Mouse (Mus musculus): ENCODE measurements around the gene Lpcat1. TPM values are rescaled to one million over a fixed set of nuclear protein-coding genes. Genes with fewer than 3 reads are reported as not detected.

Lpcat1 gene
- polyA plus RNA-seq, 1 experiment: 40.9 TPM

GRCm38 (mm10) chr13:73445087-73445486 lies 21.9 kb upstream of the Lpcat1 start:
- no peak for TF ChIP-seq CTCF (IDR thresholded peaks at IDR 0.05; ENCODE audit: borderline replicate concordance, control insufficient read depth, extremely low read depth, insufficient read depth, low read length, poor library complexity)
- no peak for TF ChIP-seq POLR2A (IDR thresholded peaks at IDR 0.05; ENCODE audit: control insufficient read depth, extremely low read depth, insufficient read depth, low read length, poor library complexity)
- no peak for DNase-seq
- no peaks in the 10 kb centered on the region for H3K4me1 ChIP-seq (replicated peaks; ENCODE audit: control insufficient read depth, insufficient read depth, low read length)
- 77% methylated on average over 2 of the region's 2 CpGs for WGBS
- no peaks in the 10 kb centered on the region for H3K27me3 ChIP-seq (ENCODE audit: control insufficient read depth, insufficient read depth, low read length)
- no peak overlapping the region for H3K4me3 ChIP-seq (ENCODE audit: control insufficient read depth, insufficient read depth, low read length)
- H3K27ac ChIP-seq (ENCODE audit: control insufficient read depth, insufficient read depth, low read length): no peak overlapping the region
- H3K36me3 ChIP-seq (ENCODE audit: control insufficient read depth, insufficient read depth, low read length): no peaks in the 10 kb centered on the region

DNA sequence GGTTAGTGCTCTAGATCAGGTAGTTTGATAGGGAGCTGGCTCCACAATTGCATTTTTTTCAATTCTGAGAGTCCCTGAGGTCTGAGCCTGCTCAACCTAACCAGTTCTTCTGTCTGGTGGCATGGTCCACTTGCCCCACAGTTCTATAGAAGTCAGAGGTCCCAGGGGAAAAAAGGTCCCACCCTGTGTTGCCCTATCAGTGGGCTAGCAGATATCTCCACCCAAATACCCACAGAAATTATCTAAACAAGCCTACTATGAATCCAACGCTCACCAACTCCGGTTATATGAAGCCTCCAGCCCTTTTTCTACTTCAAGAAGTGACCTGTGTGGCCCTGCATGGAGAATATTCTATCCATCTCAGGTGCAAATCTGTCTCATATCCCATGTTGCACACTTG lies 20.9 kb upstream of the Lpcat1 start:
- Histone ChIP-seq H3K4me1 (replicated peaks; ENCODE audit: control insufficient read depth, insufficient read depth, low read length) (no peaks in the 10 kb centered on the region), H3K27ac (ENCODE audit: control insufficient read depth, insufficient read depth, low read length) (no peak overlapping the region), H3K27me3 (ENCODE audit: control insufficient read depth, insufficient read depth, low read length) (no peaks in the 10 kb centered on the region), H3K4me3 (ENCODE audit: control insufficient read depth, insufficient read depth, low read length) (no peak overlapping the region), H3K36me3 (ENCODE audit: control insufficient read depth, insufficient read depth, low read length) (no peaks in the 10 kb centered on the region)
- no peak for TF ChIP-seq POLR2A (IDR thresholded peaks at IDR 0.05; ENCODE audit: control insufficient read depth, extremely low read depth, insufficient read depth, low read length, poor library complexity)
- TF ChIP-seq CTCF (IDR thresholded peaks at IDR 0.05; ENCODE audit: borderline replicate concordance, control insufficient read depth, extremely low read depth, insufficient read depth, low read length, poor library complexity): no peak
- 99% methylated on average over 2 of the region's 2 CpGs for WGBS
- DNase-seq: no peak

- Histone ChIP-seq H3K27ac (ENCODE audit: control insufficient read depth, insufficient read depth, low read length) (no peak overlapping the region), H3K4me3 (ENCODE audit: control insufficient read depth, insufficient read depth, low read length) (no peak overlapping the region), H3K36me3 (ENCODE audit: control insufficient read depth, insufficient read depth, low read length) (no peaks in the 10 kb centered on the region), H3K27me3 (ENCODE audit: control insufficient read depth, insufficient read depth, low read length) (no peaks in the 10 kb centered on the region), H3K4me1 (replicated peaks; ENCODE audit: control insufficient read depth, insufficient read depth, low read length) (no peaks in the 10 kb centered on the region)
- TF ChIP-seq CTCF (IDR thresholded peaks at IDR 0.05; ENCODE audit: borderline replicate concordance, control insufficient read depth, extremely low read depth, insufficient read depth, low read length, poor library complexity) (no peak), POLR2A (IDR thresholded peaks at IDR 0.05; ENCODE audit: control insufficient read depth, extremely low read depth, insufficient read depth, low read length, poor library complexity) (no peak)
- no peak for DNase-seq
- 87% methylated on average over 4 of the region's 4 CpGs for WGBS
Measured at GRCm38 (mm10) chr13:73446494-73446893, 20.5 kb upstream of the Lpcat1 start.

GRCm38 (mm10) chr13:73446943-73447342 lies 20.1 kb upstream of the Lpcat1 start:
- Histone ChIP-seq H3K27me3 (ENCODE audit: control insufficient read depth, insufficient read depth, low read length) (no peaks in the 10 kb centered on the region), H3K4me3 (ENCODE audit: control insufficient read depth, insufficient read depth, low read length) (no peak overlapping the region)
- no peak for DNase-seq

GRCm38 (mm10) chr13:73447478-73447877 lies 19.5 kb upstream of the Lpcat1 start:
- H3K4me1 ChIP-seq (replicated peaks; ENCODE audit: control insufficient read depth, insufficient read depth, low read length): no peaks in the 10 kb centered on the region
- WGBS: 93% methylated on average over 2 of the region's 2 CpGs
- no peak overlapping the region for H3K4me3 ChIP-seq (ENCODE audit: control insufficient read depth, insufficient read depth, low read length)
- no peaks in the 10 kb centered on the region for H3K36me3 ChIP-seq (ENCODE audit: control insufficient read depth, insufficient read depth, low read length)
- no peak for DNase-seq
- no peaks in the 10 kb centered on the region for H3K27me3 ChIP-seq (ENCODE audit: control insufficient read depth, insufficient read depth, low read length)
- no peak overlapping the region for H3K27ac ChIP-seq (ENCODE audit: control insufficient read depth, insufficient read depth, low read length)
- no peak for TF ChIP-seq CTCF (IDR thresholded peaks at IDR 0.05; ENCODE audit: borderline replicate concordance, control insufficient read depth, extremely low read depth, insufficient read depth, low read length, poor library complexity)
- no peak for TF ChIP-seq POLR2A (IDR thresholded peaks at IDR 0.05; ENCODE audit: control insufficient read depth, extremely low read depth, insufficient read depth, low read length, poor library complexity)

More at GRCm38 (mm10) chr13:73446943-73447342, 20.1 kb upstream of the Lpcat1 start:
- H3K27ac ChIP-seq (ENCODE audit: control insufficient read depth, insufficient read depth, low read length): no peak overlapping the region
- WGBS: 82% methylated on average over 7 of the region's 7 CpGs
- H3K36me3 ChIP-seq (ENCODE audit: control insufficient read depth, insufficient read depth, low read length): no peaks in the 10 kb centered on the region
- no peaks in the 10 kb centered on the region for H3K4me1 ChIP-seq (replicated peaks; ENCODE audit: control insufficient read depth, insufficient read depth, low read length)
- TF ChIP-seq POLR2A (IDR thresholded peaks at IDR 0.05; ENCODE audit: control insufficient read depth, extremely low read depth, insufficient read depth, low read length, poor library complexity) (no peak), CTCF (IDR thresholded peaks at IDR 0.05; ENCODE audit: borderline replicate concordance, control insufficient read depth, extremely low read depth, insufficient read depth, low read length, poor library complexity) (no peak)

GRCm38 (mm10) chr13:73448201-73448600 lies 18.8 kb upstream of the Lpcat1 start:
- Histone ChIP-seq H3K27me3 (ENCODE audit: control insufficient read depth, insufficient read depth, low read length) (no peaks in the 10 kb centered on the region), H3K27ac (ENCODE audit: control insufficient read depth, insufficient read depth, low read length) (no peak overlapping the region), H3K4me3 (ENCODE audit: control insufficient read depth, insufficient read depth, low read length) (no peak overlapping the region), H3K36me3 (ENCODE audit: control insufficient read depth, insufficient read depth, low read length) (no peaks in the 10 kb centered on the region), H3K4me1 (replicated peaks; ENCODE audit: control insufficient read depth, insufficient read depth, low read length) (no peaks in the 10 kb centered on the region)
- TF ChIP-seq POLR2A (IDR thresholded peaks at IDR 0.05; ENCODE audit: control insufficient read depth, extremely low read depth, insufficient read depth, low read length, poor library complexity): no peak
- no peak for TF ChIP-seq CTCF (IDR thresholded peaks at IDR 0.05; ENCODE audit: borderline replicate concordance, control insufficient read depth, extremely low read depth, insufficient read depth, low read length, poor library complexity)
- DNase-seq: no peak
- WGBS: 66% methylated on average over 2 of the region's 2 CpGs

GRCm38 (mm10) chr13:73448723-73449122 lies 18.3 kb upstream of the Lpcat1 start:
- 94% methylated on average over 3 of the region's 3 CpGs for WGBS

More at GRCm38 (mm10) chr13:73448723-73449122, 18.3 kb upstream of the Lpcat1 start:
- no peaks in the 10 kb centered on the region for H3K27me3 ChIP-seq (ENCODE audit: control insufficient read depth, insufficient read depth, low read length)
- no peaks in the 10 kb centered on the region for H3K4me1 ChIP-seq (replicated peaks; ENCODE audit: control insufficient read depth, insufficient read depth, low read length)
- no peak overlapping the region for H3K27ac ChIP-seq (ENCODE audit: control insufficient read depth, insufficient read depth, low read length)
- no peaks in the 10 kb centered on the region for H3K36me3 ChIP-seq (ENCODE audit: control insufficient read depth, insufficient read depth, low read length)
- no peak for TF ChIP-seq CTCF (IDR thresholded peaks at IDR 0.05; ENCODE audit: borderline replicate concordance, control insufficient read depth, extremely low read depth, insufficient read depth, low read length, poor library complexity)
- TF ChIP-seq POLR2A (IDR thresholded peaks at IDR 0.05; ENCODE audit: control insufficient read depth, extremely low read depth, insufficient read depth, low read length, poor library complexity): no peak
- no peak overlapping the region for H3K4me3 ChIP-seq (ENCODE audit: control insufficient read depth, insufficient read depth, low read length)
- no peak for DNase-seq
